Mouse (Mus musculus): Measurements from ENCODE around the gene Tdrd5. TPM values are rescaled to one million over a fixed set of nuclear protein-coding genes. Genes with fewer than 3 reads are reported as not detected.
"Not testable (repeated sequence)": the region's sequence is repeated elsewhere in the genome, so short reads cannot be mapped to it uniquely, and the experiment has no call there.

Gene Tdrd5
- polyA plus RNA-seq, 1 experiment from 2014 or later = 3.8 TPM

GRCm38 (mm10) chr1:156268546-156268945 is 34.9 kb downstream of the Tdrd5 start:
- WGBS = 41% methylated on average over 3 of the region's 3 CpGs
- not testable (repeated sequence) for H3K9ac ChIP-seq (replicated peaks; ENCODE audit: low read length); H3K4me1 ChIP-seq (ENCODE audit: insufficient read depth, low read length); H3K4me2 ChIP-seq (replicated peaks; ENCODE audit: low read depth, low read length); H3K4me3 ChIP-seq (ENCODE audit: low read length); H3K27ac ChIP-seq (ENCODE audit: low read length); H3K27me3 ChIP-seq (ENCODE audit: insufficient read depth, low read length); H3K36me3 ChIP-seq (ENCODE audit: insufficient read depth, low read length); ATAC-seq (ENCODE audit: low FRiP score, low TSS enrichment); H3K9me3 ChIP-seq (ENCODE audit: low read length)

DNA sequence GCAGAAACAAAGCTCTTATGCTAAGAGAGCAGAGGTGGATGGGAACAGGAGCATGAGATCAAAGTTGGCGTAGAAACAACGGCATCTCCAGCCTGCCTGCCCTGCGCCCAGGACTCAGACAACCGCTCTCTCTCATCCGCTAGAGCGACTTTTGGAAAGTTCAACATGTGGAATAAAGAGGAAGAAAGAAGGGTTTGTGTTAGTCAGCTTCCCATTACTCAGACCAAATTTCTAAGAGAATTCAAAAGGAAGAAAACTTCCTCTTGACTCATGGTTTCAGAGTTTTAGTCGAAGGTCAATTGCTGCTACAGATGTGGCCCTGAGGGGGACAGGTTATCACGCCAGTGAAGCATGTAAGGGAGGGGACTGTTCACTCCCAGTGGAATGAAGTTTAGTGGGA is 39.5 kb downstream of the Tdrd5 start:
- H3K4me1 ChIP-seq (ENCODE audit: insufficient read depth, low read length) = no peaks in the 10 kb centered on the region
- no peak overlapping the region for H3K9ac ChIP-seq (replicated peaks; ENCODE audit: low read length)
- H3K4me2 ChIP-seq (replicated peaks; ENCODE audit: low read depth, low read length) = no peak overlapping the region
- H3K4me3 ChIP-seq (ENCODE audit: low read length) = no peak overlapping the region
- H3K36me3 ChIP-seq (ENCODE audit: insufficient read depth, low read length) = no peaks in the 10 kb centered on the region
- no peaks in the 10 kb centered on the region for H3K9me3 ChIP-seq (ENCODE audit: low read length)
- no peak for ATAC-seq (ENCODE audit: low FRiP score, low TSS enrichment)
- WGBS = 84% methylated on average over 8 of the region's 8 CpGs
- H3K27me3 ChIP-seq (ENCODE audit: insufficient read depth, low read length) = no peaks in the 10 kb centered on the region
- H3K27ac ChIP-seq (ENCODE audit: low read length) = no peak overlapping the region

GRCm38 (mm10) chr1:156263352-156263751 is 40.1 kb downstream of the Tdrd5 start:
- 49% methylated on average over 2 of the region's 2 CpGs for WGBS
- H3K9ac ChIP-seq (replicated peaks; ENCODE audit: low read length) = no peak overlapping the region
- no peaks in the 10 kb centered on the region for H3K36me3 ChIP-seq (ENCODE audit: insufficient read depth, low read length)
- H3K27ac ChIP-seq (ENCODE audit: low read length) = no peak overlapping the region
- H3K27me3 ChIP-seq (ENCODE audit: insufficient read depth, low read length) = no peaks in the 10 kb centered on the region
- no peaks in the 10 kb centered on the region for H3K9me3 ChIP-seq (ENCODE audit: low read length)
- no peak overlapping the region for H3K4me3 ChIP-seq (ENCODE audit: low read length)
- no peaks in the 10 kb centered on the region for H3K4me1 ChIP-seq (ENCODE audit: insufficient read depth, low read length)
- no peak overlapping the region for H3K4me2 ChIP-seq (replicated peaks; ENCODE audit: low read depth, low read length)
- ATAC-seq (ENCODE audit: low FRiP score, low TSS enrichment) = no peak

DNA sequence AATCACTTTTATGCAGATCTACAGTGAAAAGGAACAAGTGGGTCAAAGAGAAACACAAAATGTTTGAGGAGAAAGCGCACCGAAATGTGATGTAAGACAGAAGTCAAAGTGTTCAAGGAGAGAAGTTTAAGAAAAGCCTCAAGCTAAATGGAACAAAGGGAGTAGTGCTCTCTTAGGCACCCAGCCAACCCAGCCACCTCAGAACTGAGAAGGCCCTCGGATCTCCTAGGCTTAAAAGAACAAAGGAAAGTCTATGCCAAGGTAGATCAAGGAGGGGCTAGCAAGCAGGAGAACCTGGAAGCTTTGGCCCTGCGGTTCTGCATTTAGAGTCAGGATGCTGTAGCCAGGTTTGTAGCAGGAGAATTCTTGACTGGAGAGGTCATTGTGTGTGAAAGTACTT is 48.6 kb downstream of the Tdrd5 start:
- Histone ChIP-seq H3K27ac (ENCODE audit: low read length) (no peak overlapping the region), H3K9ac (replicated peaks; ENCODE audit: low read length) (no peak overlapping the region), H3K4me2 (replicated peaks; ENCODE audit: low read depth, low read length) (no peak overlapping the region), H3K9me3 (ENCODE audit: low read length) (no peaks in the 10 kb centered on the region), H3K27me3 (ENCODE audit: insufficient read depth, low read length) (no peaks in the 10 kb centered on the region), H3K4me1 (ENCODE audit: insufficient read depth, low read length) (no peaks in the 10 kb centered on the region), H3K4me3 (ENCODE audit: low read length) (no peak overlapping the region), H3K36me3 (ENCODE audit: insufficient read depth, low read length) (no peaks in the 10 kb centered on the region)
- 75% methylated on average over 4 of the region's 4 CpGs for WGBS
- ATAC-seq (ENCODE audit: low FRiP score, low TSS enrichment) = no peak

- 85% methylated on average over 4 of the region's 4 CpGs for WGBS
- not testable (repeated sequence) for ATAC-seq (ENCODE audit: low FRiP score, low TSS enrichment); H3K4me2 ChIP-seq (replicated peaks; ENCODE audit: low read depth, low read length)
Measured at GRCm38 (mm10) chr1:156251096-156251495, 52.4 kb downstream of the Tdrd5 start.

DNA sequence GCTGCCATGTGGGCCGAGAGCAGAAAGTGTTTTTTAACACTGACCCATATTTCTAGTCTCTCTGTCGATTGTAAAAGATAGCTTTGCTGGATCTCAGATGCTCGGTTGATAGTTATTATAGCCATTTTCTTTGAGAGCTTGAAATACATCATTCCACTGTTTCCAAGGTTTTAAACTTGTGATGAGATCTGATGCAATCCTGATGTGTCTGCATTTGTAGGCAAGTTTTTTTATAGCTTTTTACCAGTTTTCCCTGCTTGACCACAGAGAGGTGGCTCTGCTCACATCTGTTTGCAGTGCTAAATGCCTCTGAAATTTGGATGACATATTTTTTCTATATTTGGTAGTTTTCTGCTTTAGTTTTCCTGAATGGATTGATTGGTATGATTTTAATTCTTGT is 55.6 kb downstream of the Tdrd5 start:
- Histone ChIP-seq H3K27ac (ENCODE audit: low read length) (no peak overlapping the region), H3K4me2 (replicated peaks; ENCODE audit: low read depth, low read length) (no peak overlapping the region), H3K9ac (replicated peaks; ENCODE audit: low read length) (no peak overlapping the region), H3K4me1 (ENCODE audit: insufficient read depth, low read length) (no peaks in the 10 kb centered on the region), H3K4me3 (ENCODE audit: low read length) (no peak overlapping the region), H3K36me3 (ENCODE audit: insufficient read depth, low read length) (no peaks in the 10 kb centered on the region), H3K27me3 (ENCODE audit: insufficient read depth, low read length) (no peaks in the 10 kb centered on the region), H3K9me3 (ENCODE audit: low read length) (no peaks in the 10 kb centered on the region)
- WGBS = 37% methylated on average over 3 of the region's 3 CpGs
- ATAC-seq (ENCODE audit: low FRiP score, low TSS enrichment) = no peak

More at GRCm38 (mm10) chr1:156251096-156251495, 52.4 kb downstream of the Tdrd5 start:
- not testable (repeated sequence) for H3K27ac ChIP-seq (ENCODE audit: low read length); H3K27me3 ChIP-seq (ENCODE audit: insufficient read depth, low read length); H3K4me1 ChIP-seq (ENCODE audit: insufficient read depth, low read length); H3K9ac ChIP-seq (replicated peaks; ENCODE audit: low read length); H3K9me3 ChIP-seq (ENCODE audit: low read length); H3K4me3 ChIP-seq (ENCODE audit: low read length); H3K36me3 ChIP-seq (ENCODE audit: insufficient read depth, low read length)

GRCm38 (mm10) chr1:156241713-156242348 is 61.6 kb downstream of the Tdrd5 start:
- no peaks in the 10 kb centered on the region for H3K4me1 ChIP-seq (ENCODE audit: insufficient read depth, low read length)
- no peak overlapping the region for H3K9ac ChIP-seq (replicated peaks; ENCODE audit: low read length)
- no peak for ATAC-seq (ENCODE audit: low FRiP score, low TSS enrichment)
- no peaks in the 10 kb centered on the region for H3K36me3 ChIP-seq (ENCODE audit: insufficient read depth, low read length)
- no peak overlapping the region for H3K4me2 ChIP-seq (replicated peaks; ENCODE audit: low read depth, low read length)
- H3K4me3 ChIP-seq (ENCODE audit: low read length) = no peak overlapping the region
- 9% methylated on average over 14 of the region's 14 CpGs for WGBS
- H3K27ac ChIP-seq (ENCODE audit: low read length) = no peak overlapping the region
- H3K9me3 ChIP-seq (ENCODE audit: low read length) = no peaks in the 10 kb centered on the region
- no peaks in the 10 kb centered on the region for H3K27me3 ChIP-seq (ENCODE audit: insufficient read depth, low read length)

GRCm38 (mm10) chr1:156241035-156241434 is 62.4 kb downstream of the Tdrd5 start:
- no peak overlapping the region for H3K27ac ChIP-seq (ENCODE audit: low read length)
- H3K9ac ChIP-seq (replicated peaks; ENCODE audit: low read length) = no peak overlapping the region
- WGBS = 49% methylated on average over 2 of the region's 2 CpGs
- H3K4me2 ChIP-seq (replicated peaks; ENCODE audit: low read depth, low read length) = no peak overlapping the region
- no peaks in the 10 kb centered on the region for H3K36me3 ChIP-seq (ENCODE audit: insufficient read depth, low read length)
- no peaks in the 10 kb centered on the region for H3K27me3 ChIP-seq (ENCODE audit: insufficient read depth, low read length)
- H3K9me3 ChIP-seq (ENCODE audit: low read length) = no peaks in the 10 kb centered on the region
- no peaks in the 10 kb centered on the region for H3K4me1 ChIP-seq (ENCODE audit: insufficient read depth, low read length)
- no peak for ATAC-seq (ENCODE audit: low FRiP score, low TSS enrichment)
- H3K4me3 ChIP-seq (ENCODE audit: low read length) = no peak overlapping the region

DNA sequence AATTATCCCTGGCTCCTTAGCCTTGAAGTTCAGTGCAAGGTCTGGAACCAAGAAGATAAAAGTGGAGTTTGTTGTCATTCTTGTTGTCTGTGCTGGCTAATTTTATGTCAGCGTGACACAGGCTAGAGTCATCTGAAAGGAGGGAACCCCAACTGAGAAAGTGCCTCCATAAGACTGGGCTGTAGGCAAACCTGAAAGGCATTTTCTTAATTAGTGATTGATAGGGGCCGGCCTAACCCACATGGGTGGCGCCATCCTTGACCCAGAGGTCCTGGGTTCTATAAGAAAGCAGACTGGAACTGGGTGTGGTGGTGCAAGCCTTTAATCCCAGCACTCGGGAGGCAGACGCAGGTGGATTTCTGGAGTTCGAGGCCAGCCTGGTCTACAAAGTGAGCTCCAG is 72.3 kb downstream of the Tdrd5 start:
- WGBS = 87% methylated on average over 6 of the region's 6 CpGs
- no peak overlapping the region for H3K27ac ChIP-seq (ENCODE audit: low read length)
- no peaks in the 10 kb centered on the region for H3K36me3 ChIP-seq (ENCODE audit: insufficient read depth, low read length)
- H3K4me2 ChIP-seq (replicated peaks; ENCODE audit: low read depth, low read length) = no peak overlapping the region
- H3K9ac ChIP-seq (replicated peaks; ENCODE audit: low read length) = no peak overlapping the region
- no peak overlapping the region for H3K4me3 ChIP-seq (ENCODE audit: low read length)
- peaks cover 8% of the 10 kb centered on the region for H3K4me1 ChIP-seq (ENCODE audit: insufficient read depth, low read length)
- ATAC-seq (ENCODE audit: low FRiP score, low TSS enrichment) = no peak
- no peaks in the 10 kb centered on the region for H3K27me3 ChIP-seq (ENCODE audit: insufficient read depth, low read length)
- H3K9me3 ChIP-seq (ENCODE audit: low read length) = no peaks in the 10 kb centered on the region

DNA sequence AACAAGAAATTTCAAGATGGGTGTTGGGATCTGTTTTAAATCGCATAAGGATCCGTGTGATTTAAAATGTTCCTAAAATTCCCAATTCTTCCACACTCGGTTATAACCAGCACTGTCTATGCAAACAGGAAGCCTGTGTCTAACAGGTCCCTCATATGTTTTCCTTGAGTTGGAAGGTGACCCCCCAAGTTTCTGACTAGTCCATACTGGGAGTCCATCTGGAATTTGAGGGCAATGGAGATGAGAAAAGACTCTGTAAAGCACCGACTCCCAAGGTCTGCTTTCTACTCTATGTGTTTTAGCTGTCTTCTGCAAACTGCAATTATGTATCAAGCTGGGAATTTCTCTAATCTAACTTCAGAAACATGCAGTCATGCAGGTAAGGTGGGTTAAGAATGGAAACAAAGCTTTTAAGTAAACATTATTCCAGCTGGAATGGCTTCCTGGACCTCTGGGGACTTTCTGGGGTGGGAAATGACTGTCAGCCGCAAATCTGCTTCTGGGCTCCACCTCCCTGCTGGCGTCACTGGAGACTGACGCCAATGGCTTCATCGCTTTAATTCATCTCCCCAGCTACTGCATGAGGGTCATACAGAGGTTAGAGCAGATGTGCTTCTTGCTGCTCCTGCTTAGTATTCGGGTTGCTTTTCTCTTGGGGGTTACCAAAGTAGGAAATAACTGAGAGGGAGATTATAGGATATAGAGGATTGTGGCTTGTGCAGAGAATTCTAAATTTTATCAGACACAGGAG is 73.0 kb downstream of the Tdrd5 start:
- no peaks in the 10 kb centered on the region for H3K36me3 ChIP-seq (ENCODE audit: insufficient read depth, low read length)
- H3K4me3 ChIP-seq (ENCODE audit: low read length) = no peak overlapping the region
- H3K4me1 ChIP-seq (ENCODE audit: insufficient read depth, low read length) = peaks cover 8% of the 10 kb centered on the region
- 33% methylated on average over 9 of the region's 9 CpGs for WGBS
- H3K9me3 ChIP-seq (ENCODE audit: low read length) = no peaks in the 10 kb centered on the region
- no peak overlapping the region; the same call in 1 of the 2 replicates for H3K27ac ChIP-seq (ENCODE audit: low read length)
- peak; percentile 77 for ATAC-seq (ENCODE audit: low FRiP score, low TSS enrichment)
- H3K9ac ChIP-seq (replicated peaks; ENCODE audit: low read length) = no peak overlapping the region
- no peaks in the 10 kb centered on the region for H3K27me3 ChIP-seq (ENCODE audit: insufficient read depth, low read length)
- H3K4me2 ChIP-seq (replicated peaks; ENCODE audit: low read depth, low read length) = peak overlapping the region; percentile 22

Data from kidney, embryonic 16.5 days (tissue).